Mouse (Mus musculus): ENCODE results near the gene Adcy1. TPM values are rescaled to one million over a fixed set of nuclear protein-coding genes. Genes with fewer than 3 reads are reported as not detected.
A peak's percentile ranks its signal among the peaks of the same experiment; 100 is the strongest.
"Not testable (repeated sequence)": the region's sequence is repeated elsewhere in the genome, so short reads cannot be mapped to it uniquely, and the experiment has no call there.

The Adcy1 gene
- polyA plus RNA-seq, 1 experiment from 2014 or later, result 1.5 TPM

GRCm38 (mm10) chr11:7212126-7212798 is 149.0 kb downstream of the Adcy1 start:
- ATAC-seq (ENCODE audit: insufficient number of reproducible peaks, insufficient read depth, low FRiP score, low TSS enrichment), result no peak
- peaks cover 15% of the 10 kb centered on the region; the same call in 1 of the 2 replicates for H3K36me3 ChIP-seq
- H3K4me3 ChIP-seq, result peak overlapping the region; percentile 65
- no peaks in the 10 kb centered on the region for H3K9me3 ChIP-seq
- peak overlapping the region; percentile 90 for H3K4me2 ChIP-seq (replicated peaks)
- peak overlapping the region; percentile 55 for H3K9ac ChIP-seq
- peaks cover 21% of the 10 kb centered on the region for H3K4me1 ChIP-seq
- H3K27ac ChIP-seq, result no peak overlapping the region
- peaks cover 24% of the 10 kb centered on the region for H3K27me3 ChIP-seq
- WGBS, result 13% methylated on average over 17 of the region's 17 CpGs

- Histone ChIP-seq H3K27ac (peak overlapping the region; percentile 63; the same call in 1 of the 2 replicates), H3K9ac (peak overlapping the region; percentile 55), H3K36me3 (peaks cover 14% of the 10 kb centered on the region; the same call in 1 of the 2 replicates), H3K27me3 (peaks cover 24% of the 10 kb centered on the region), H3K4me1 (peaks cover 21% of the 10 kb centered on the region), H3K4me3 (peak overlapping the region; percentile 65), H3K9me3 (no peaks in the 10 kb centered on the region), H3K4me2 (replicated peaks) (peak overlapping the region; percentile 90)
- 1% methylated on average over 19 of the region's 19 CpGs for WGBS
- no peak; the same call in none of the 2 replicates for ATAC-seq (ENCODE audit: insufficient number of reproducible peaks, insufficient read depth, low FRiP score, low TSS enrichment)
Measured at GRCm38 (mm10) chr11:7213161-7213500, 149.8 kb downstream of the Adcy1 start.

GRCm38 (mm10) chr11:7213501-7214341 is 150.4 kb downstream of the Adcy1 start, which contains the start of gene Igfbp3:
Igfbp3 (minus strand) TSS chr11:7213923.
- Histone ChIP-seq H3K4me3 (peak within 1 kb of the TSS; percentile 65), H3K27me3 (peaks cover 24% of the 10 kb centered on the region), H3K27ac (peak within 1 kb of the TSS; percentile 63; the same call in 1 of the 2 replicates), H3K4me2 (replicated peaks) (peak within 1 kb of the TSS; percentile 90), H3K4me1 (peaks cover 21% of the 10 kb centered on the region), H3K9ac (peak within 1 kb of the TSS; percentile 55), H3K36me3 (peaks cover 10% of the 10 kb centered on the region; the same call in 1 of the 2 replicates), H3K9me3 (no peaks in the 10 kb centered on the region)
- 1% methylated on average over 104 of the region's 104 CpGs for WGBS
- ATAC-seq (ENCODE audit: insufficient number of reproducible peaks, insufficient read depth, low FRiP score, low TSS enrichment), result peak; percentile 79

GRCm38 (mm10) chr11:7214342-7214660 is 151.0 kb downstream of the Adcy1 start:
- H3K36me3 ChIP-seq, result 0 out of 2 replicates have a peak, but pooled peaks cover 4% of the 10 kb centered on the region
- no peak for ATAC-seq (ENCODE audit: insufficient number of reproducible peaks, insufficient read depth, low FRiP score, low TSS enrichment)
- H3K9me3 ChIP-seq, result no peaks in the 10 kb centered on the region
- WGBS, result 3% methylated on average over 12 of the region's 12 CpGs
- peak overlapping the region; percentile 65 for H3K4me3 ChIP-seq
- H3K27ac ChIP-seq, result no peak overlapping the region
- no peak overlapping the region for H3K9ac ChIP-seq
- peaks cover 21% of the 10 kb centered on the region for H3K4me1 ChIP-seq
- peak overlapping the region; percentile 90 for H3K4me2 ChIP-seq (replicated peaks)
- peaks cover 24% of the 10 kb centered on the region for H3K27me3 ChIP-seq

- WGBS, result 6% methylated on average over 14 of the region's 14 CpGs
- H3K27me3 ChIP-seq, result peaks cover 24% of the 10 kb centered on the region
- H3K36me3 ChIP-seq, result 0 out of 2 replicates have a peak, but pooled peaks cover under 1% of the 10 kb centered on the region
- peak overlapping the region; percentile 90 for H3K4me2 ChIP-seq (replicated peaks)
- peak overlapping the region; percentile 65; the same call in 1 of the 2 replicates for H3K4me3 ChIP-seq
- no peak overlapping the region for H3K27ac ChIP-seq
- H3K9me3 ChIP-seq, result no peaks in the 10 kb centered on the region
- H3K4me1 ChIP-seq, result peaks cover 21% of the 10 kb centered on the region
- no peak overlapping the region for H3K9ac ChIP-seq
- ATAC-seq (ENCODE audit: insufficient number of reproducible peaks, insufficient read depth, low FRiP score, low TSS enrichment), result no peak
Measured at GRCm38 (mm10) chr11:7214761-7215160, 151.5 kb downstream of the Adcy1 start.

GRCm38 (mm10) chr11:7215703-7216102 is 152.4 kb downstream of the Adcy1 start:
- Histone ChIP-seq H3K27me3 (peaks cover 24% of the 10 kb centered on the region), H3K4me2 (replicated peaks) (no peak overlapping the region), H3K4me3 (no peak overlapping the region), H3K27ac (no peak overlapping the region), H3K9ac (no peak overlapping the region), H3K36me3 (no peaks in the 10 kb centered on the region), H3K4me1 (peaks cover 21% of the 10 kb centered on the region), H3K9me3 (no peaks in the 10 kb centered on the region)
- WGBS, result 9% methylated on average over 8 of the region's 8 CpGs
- no peak for ATAC-seq (ENCODE audit: insufficient number of reproducible peaks, insufficient read depth, low FRiP score, low TSS enrichment)

- H3K36me3 ChIP-seq; H3K9me3 ChIP-seq; H3K4me3 ChIP-seq; ATAC-seq (ENCODE audit: insufficient number of reproducible peaks, insufficient read depth, low FRiP score, low TSS enrichment); H3K4me2 ChIP-seq (replicated peaks); H3K27me3 ChIP-seq; H3K9ac ChIP-seq; H3K27ac ChIP-seq; H3K4me1 ChIP-seq: not testable (repeated sequence)
- WGBS, result 76% methylated on average over 8 of the region's 8 CpGs
Measured at GRCm38 (mm10) chr11:7221826-7222225, 158.5 kb downstream of the Adcy1 start.

GRCm38 (mm10) chr11:7226200-7226599 is 162.9 kb downstream of the Adcy1 start:
- Histone ChIP-seq H3K4me3 (no peak overlapping the region), H3K36me3 (no peaks in the 10 kb centered on the region), H3K27ac (peak overlapping the region; percentile 48; the same call in 1 of the 2 replicates), H3K4me2 (replicated peaks) (no peak overlapping the region), H3K9me3 (no peaks in the 10 kb centered on the region), H3K9ac (no peak overlapping the region), H3K4me1 (peaks cover 18% of the 10 kb centered on the region), H3K27me3 (no peaks in the 10 kb centered on the region)
- ATAC-seq (ENCODE audit: insufficient number of reproducible peaks, insufficient read depth, low FRiP score, low TSS enrichment), result no peak
- 71% methylated on average over 2 of the region's 2 CpGs for WGBS

- Histone ChIP-seq H3K27me3 (no peaks in the 10 kb centered on the region), H3K27ac (peak overlapping the region; percentile 48), H3K9me3 (no peaks in the 10 kb centered on the region), H3K9ac (no peak overlapping the region), H3K4me3 (no peak overlapping the region), H3K36me3 (no peaks in the 10 kb centered on the region), H3K4me1 (peaks cover 18% of the 10 kb centered on the region), H3K4me2 (replicated peaks) (no peak overlapping the region)
- peak; percentile 66 for ATAC-seq (ENCODE audit: insufficient number of reproducible peaks, insufficient read depth, low FRiP score, low TSS enrichment)
- WGBS, result 65% methylated on average over 7 of the region's 7 CpGs
Measured at GRCm38 (mm10) chr11:7226810-7227550, 163.7 kb downstream of the Adcy1 start.

GRCm38 (mm10) chr11:7228107-7228506 is 164.8 kb downstream of the Adcy1 start:
- peaks cover 18% of the 10 kb centered on the region for H3K4me1 ChIP-seq
- 79% methylated on average over 4 of the region's 4 CpGs for WGBS
- no peaks in the 10 kb centered on the region for H3K36me3 ChIP-seq
- H3K9me3 ChIP-seq, result no peaks in the 10 kb centered on the region
- H3K4me3 ChIP-seq, result no peak overlapping the region
- peak overlapping the region; percentile 48; the same call in 1 of the 2 replicates for H3K27ac ChIP-seq
- H3K4me2 ChIP-seq (replicated peaks), result no peak overlapping the region
- no peak overlapping the region for H3K9ac ChIP-seq
- H3K27me3 ChIP-seq, result no peaks in the 10 kb centered on the region
- ATAC-seq (ENCODE audit: insufficient number of reproducible peaks, insufficient read depth, low FRiP score, low TSS enrichment), result no peak
